Mouse (Mus musculus) neural tube, embryonic 11.5 days (tissue): ENCODE results near the gene Gga3. TPM values are rescaled to one million over a fixed set of nuclear protein-coding genes. Genes with fewer than 3 reads are reported as not detected.
"Not testable (repeated sequence)": the region's sequence is repeated elsewhere in the genome, so short reads cannot be mapped to it uniquely, and the experiment has no call there.

Experiments
- ATAC-seq: fragments of 200-750 bp; cut with Nextera tagmentation; 2 replicates; pipeline ENCODE4 v1.8.0; 2017; ENCODE audit warnings: moderate number of reproducible peaks, mild to moderate bottlenecking, moderate TSS enrichment, moderate library complexity; ENCODE audit not compliant: insufficient read depth, low FRiP score, low TSS enrichment
- DNase-seq: peaks from one replicate; pipeline ENCODE4 v3.0.0-alpha.2; 2015; ENCODE audit warnings: low spot score
- H3K27ac ChIP-seq: fragments of 300-500 bp; sonication (generic); 2 replicates; pipeline ENCODE4 v1.5.1; 2014; ENCODE audit warnings: low read depth, mild to moderate bottlenecking, low read length
- H3K27me3 ChIP-seq: fragments of 300-500 bp; sonication (generic); 2 replicates; pipeline ENCODE4 v1.6.1; 2014; ENCODE audit warnings: mild to moderate bottlenecking, low read length, mixed read lengths; ENCODE audit not compliant: control insufficient read depth, insufficient read depth
- H3K36me3 ChIP-seq: fragments of 300-500 bp; sonication (generic); 2 replicates; pipeline ENCODE4 v1.6.1; 2014; ENCODE audit warnings: mild to moderate bottlenecking, low read length, moderate library complexity, mixed read lengths; ENCODE audit not compliant: control insufficient read depth, insufficient read depth
- H3K4me1 ChIP-seq: fragments of 300-500 bp; sonication (generic); 2 replicates; pipeline ENCODE4 v1.6.1; 2014; ENCODE audit warnings: low read length, mixed read lengths; ENCODE audit not compliant: control insufficient read depth, insufficient read depth
- H3K4me2 ChIP-seq: fragments of 300-500 bp; sonication (generic); 2 replicates; pipeline ENCODE4 v1.6.1; 2014; ENCODE audit warnings: low read depth, mild to moderate bottlenecking, moderate library complexity
- H3K4me3 ChIP-seq: fragments of 300-500 bp; sonication (generic); 2 replicates; pipeline ENCODE4 v1.5.1; 2014; ENCODE audit warnings: low read depth, low read length
- H3K9ac ChIP-seq: fragments of 300-500 bp; sonication (generic); 2 replicates; pipeline ENCODE4 v1.6.1; 2014; ENCODE audit warnings: mild to moderate bottlenecking, low read length
- H3K9me3 ChIP-seq: fragments of 300-500 bp; sonication (generic); 2 replicates; pipeline ENCODE4 v1.6.1; 2016; ENCODE audit warnings: low read length; ENCODE audit not compliant: control insufficient read depth
- WGBS: fragments of 180-500 bp; shearing (Covaris S2); extraction: QIAGEN DNeasy Blood & Tissue Kit; methylation state at CpG from one replicate; pipeline ENCODE4 v1.1.7; 2014; 5-methylcytosine and 5-hydroxymethylcytosine counted together
- polyA plus RNA-seq: library from polyadenylated mRNA; unstranded; fragments of >200 nt; fragmentation: Nextera tagmentation; extraction: Ambion mirVana; gene quantifications from 2 replicates; pipeline ENCODE4 v1.2.1, GENCODE M21; 2014

The Gga3 gene
- polyA plus RNA-seq: 31.4 and 31.7 TPM in 2 replicates

DNA sequence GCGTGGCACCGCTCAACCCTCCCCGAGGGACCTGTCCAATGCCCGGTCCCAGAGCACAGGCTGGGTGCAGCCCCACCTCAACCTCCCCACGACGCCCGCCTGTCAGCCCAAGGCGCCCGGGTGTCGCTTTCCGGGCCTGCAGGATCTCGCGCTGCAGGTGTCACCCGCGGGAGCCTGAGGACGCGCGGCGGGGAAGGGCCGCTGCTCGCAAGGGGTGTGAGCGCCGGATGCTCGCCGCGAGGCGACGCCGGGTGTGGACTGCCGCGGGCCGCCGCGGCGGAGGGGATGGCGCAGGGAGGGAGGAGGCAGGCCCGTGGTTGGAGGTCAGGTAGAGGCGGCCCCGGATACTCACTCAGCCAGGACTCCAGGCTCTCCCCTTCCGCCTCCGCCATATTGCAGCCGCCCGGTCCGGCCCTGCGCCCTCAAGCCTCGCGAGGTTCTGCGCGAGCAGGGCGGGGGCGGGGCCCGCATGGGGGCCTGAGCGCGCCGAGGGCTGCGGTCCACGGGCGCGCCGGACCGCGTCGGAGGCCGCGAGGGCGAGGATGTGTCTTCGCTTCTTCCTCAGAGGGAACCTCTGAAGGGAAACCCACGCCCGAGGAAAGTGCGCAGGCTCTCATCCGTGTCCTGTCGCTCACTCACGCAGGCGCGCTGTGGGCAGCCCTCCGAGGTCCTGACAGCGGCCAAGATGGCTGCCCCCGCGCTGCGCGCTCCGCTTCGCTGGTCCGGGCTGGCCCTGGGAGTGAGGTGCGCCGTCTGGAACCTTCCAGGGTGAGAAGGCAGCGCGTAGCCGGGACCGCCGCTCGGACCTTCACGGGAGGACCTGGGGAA lies at the start of gene Gga3, which contains the start of gene Mrps7:
Gene Gga3 (minus strand): TSS at position 576 of the 828 bp plus-strand sequence.
Gene Mrps7 (plus strand): TSS at position 450 of the 828 bp plus-strand sequence.
- H3K4me1 ChIP-seq: peaks cover 16% of the 10 kb centered on the region
- H3K27me3 ChIP-seq: no peaks in the 10 kb centered on the region
- H3K4me2 ChIP-seq: peak within 1 kb of the TSS; percentile 83
- no peaks in the 10 kb centered on the region for H3K9me3 ChIP-seq
- peaks cover 15% of the 10 kb centered on the region for H3K36me3 ChIP-seq
- H3K9ac ChIP-seq: peak within 1 kb of the TSS; percentile 95
- peak within 1 kb of the TSS; percentile 98 for H3K4me3 ChIP-seq
- under 1% methylated on average over 85 of the region's 93 CpGs for WGBS
- DNase-seq (peak; percentile 95), ATAC-seq (peak; percentile 96)
- H3K27ac ChIP-seq: peak within 1 kb of the TSS; percentile 83

DNA sequence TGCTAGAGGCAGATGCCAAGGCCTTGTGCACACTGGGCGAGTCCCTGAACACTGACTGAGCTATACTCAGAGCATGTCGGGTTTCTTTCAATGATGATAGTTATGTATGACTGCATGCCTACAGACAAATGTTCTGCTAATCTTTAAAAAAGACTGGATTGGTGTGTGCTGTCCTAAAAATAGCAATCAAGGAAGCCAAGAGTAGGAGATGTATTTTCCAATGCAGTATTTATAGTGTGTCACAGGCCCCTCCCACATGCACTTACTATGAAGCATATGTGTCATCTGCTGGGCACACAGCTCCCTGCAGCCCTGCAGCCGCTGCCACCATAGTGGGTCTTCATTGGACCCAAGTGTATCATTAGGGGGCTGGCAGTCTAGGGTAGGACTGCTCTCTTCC lies 49.3 kb upstream of the Gga3 start:
- no peak overlapping the region for H3K4me2 ChIP-seq
- H3K9me3 ChIP-seq: no peaks in the 10 kb centered on the region
- H3K9ac ChIP-seq: no peak overlapping the region
- no peaks in the 10 kb centered on the region for H3K4me1 ChIP-seq
- DNase-seq (no peak), ATAC-seq (no peak)
- H3K4me3 ChIP-seq: no peak overlapping the region
- H3K27ac ChIP-seq: no peak overlapping the region
- no peaks in the 10 kb centered on the region for H3K27me3 ChIP-seq
- no peaks in the 10 kb centered on the region; the same call in 1 of the 2 replicates for H3K36me3 ChIP-seq
- 90% methylated on average over 3 of the region's 3 CpGs for WGBS

DNA sequence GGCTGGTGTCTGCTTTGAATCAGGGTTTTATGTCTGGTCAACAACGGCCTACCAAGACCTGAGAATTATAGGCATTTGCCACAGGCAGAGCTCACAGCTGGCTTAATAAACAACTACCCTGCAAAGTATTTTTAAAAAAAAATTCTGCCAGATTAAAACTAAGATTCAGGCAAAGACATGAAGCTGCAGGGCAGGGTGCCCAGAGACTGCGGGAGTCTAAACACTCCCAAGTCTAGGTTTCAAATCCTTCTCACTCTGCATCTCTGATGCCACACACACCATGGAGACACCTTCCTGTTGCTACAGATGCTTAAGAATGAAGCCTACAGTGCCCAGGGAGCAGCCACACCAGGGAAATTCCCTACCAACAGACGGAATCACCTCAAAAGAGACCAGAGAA lies 47.8 kb upstream of the Gga3 start:
- no peaks in the 10 kb centered on the region for H3K9me3 ChIP-seq
- ATAC-seq (no peak), DNase-seq (no peak)
- H3K9ac ChIP-seq: no peak overlapping the region
- H3K4me3 ChIP-seq: no peak overlapping the region
- H3K36me3 ChIP-seq: no peaks in the 10 kb centered on the region; the same call in 1 of the 2 replicates
- no peaks in the 10 kb centered on the region for H3K27me3 ChIP-seq
- 93% methylated on average over 3 of the region's 3 CpGs for WGBS
- H3K27ac ChIP-seq: no peak overlapping the region
- H3K4me1 ChIP-seq: no peaks in the 10 kb centered on the region
- no peak overlapping the region for H3K4me2 ChIP-seq

DNA sequence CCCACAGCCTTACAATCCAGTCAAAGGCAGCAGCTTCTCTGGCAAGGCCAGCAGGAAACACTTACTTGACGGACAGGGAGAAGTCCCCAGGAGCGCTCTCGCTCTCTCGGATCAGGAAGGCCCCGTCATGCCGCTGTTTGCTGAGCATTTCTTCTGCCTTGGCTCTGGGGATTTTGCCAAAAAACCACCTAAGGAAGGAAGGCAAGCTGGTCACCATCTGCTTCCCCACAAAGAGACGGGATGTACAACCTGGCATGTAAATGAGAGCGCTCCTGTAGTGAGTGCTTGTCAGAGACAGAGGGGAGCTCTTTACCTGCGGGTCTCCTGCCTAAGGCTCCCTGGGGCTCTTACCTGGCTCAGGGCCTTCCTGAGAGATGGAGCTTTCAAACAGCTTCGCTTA lies 45.9 kb upstream of the Gga3 start:
- Histone ChIP-seq H3K27ac (no peak overlapping the region), H3K4me1 (no peaks in the 10 kb centered on the region), H3K9ac (no peak overlapping the region), H3K4me2 (no peak overlapping the region), H3K4me3 (no peak overlapping the region), H3K36me3 (no peaks in the 10 kb centered on the region; the same call in 1 of the 2 replicates), H3K27me3 (no peaks in the 10 kb centered on the region), H3K9me3 (no peaks in the 10 kb centered on the region)
- DNase-seq (no peak), ATAC-seq (no peak)
- 81% methylated on average over 10 of the region's 10 CpGs for WGBS

DNA sequence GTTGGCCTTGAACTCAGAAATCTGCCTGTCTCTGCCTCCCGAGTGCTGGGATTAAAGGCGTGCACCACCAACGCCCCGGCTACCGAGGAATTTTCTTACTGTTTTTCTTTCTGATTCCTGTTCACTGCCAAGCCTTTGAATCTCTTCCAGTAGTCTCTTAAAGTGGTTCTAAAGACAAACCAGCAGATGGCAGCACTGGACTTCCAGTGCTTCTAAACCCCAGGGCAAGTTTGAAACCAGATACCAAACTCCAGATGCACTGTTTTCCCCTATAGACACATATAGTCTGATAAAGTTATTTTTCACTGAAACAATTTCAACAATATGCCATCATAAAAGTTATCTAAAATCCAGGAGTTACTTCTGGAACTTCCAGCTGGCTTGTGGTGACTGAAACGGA lies 43.6 kb upstream of the Gga3 start:
- H3K4me3 ChIP-seq: no peak overlapping the region
- H3K36me3 ChIP-seq: no peaks in the 10 kb centered on the region
- WGBS: 67% methylated on average over 6 of the region's 6 CpGs

DNA sequence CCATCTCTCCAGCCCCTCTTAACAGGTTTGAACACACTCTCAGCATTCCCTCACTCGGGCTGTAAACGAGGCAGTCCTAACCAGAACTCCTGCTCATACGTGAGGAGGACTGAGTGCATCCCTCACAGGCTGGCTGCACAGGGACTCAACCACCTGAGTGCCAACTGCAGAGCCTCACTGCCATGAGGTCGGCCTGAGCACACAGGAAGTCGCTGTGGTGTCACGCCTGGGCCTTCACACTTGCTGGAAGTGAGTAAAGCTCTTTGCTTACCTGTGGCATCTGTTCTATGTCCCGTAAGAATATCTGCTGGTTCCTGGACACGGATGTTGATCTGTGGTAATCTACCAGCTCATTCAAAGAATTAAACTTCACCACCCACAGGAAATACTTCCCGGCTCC lies 42.6 kb upstream of the Gga3 start:
- Histone ChIP-seq H3K4me2 (no peak overlapping the region), H3K9me3 (no peaks in the 10 kb centered on the region), H3K4me1 (no peaks in the 10 kb centered on the region), H3K4me3 (no peak overlapping the region), H3K27ac (no peak overlapping the region), H3K9ac (no peak overlapping the region), H3K27me3 (no peaks in the 10 kb centered on the region), H3K36me3 (no peaks in the 10 kb centered on the region)
- 93% methylated on average over 9 of the region's 9 CpGs for WGBS
- no peak for DNase-seq
- no peak for ATAC-seq

More for the DNA sequence above, 43.6 kb upstream of the Gga3 start:
- ATAC-seq: no peak
- no peaks in the 10 kb centered on the region for H3K9me3 ChIP-seq
- DNase-seq: peak; percentile 61
- H3K9ac ChIP-seq: no peak overlapping the region
- no peaks in the 10 kb centered on the region for H3K27me3 ChIP-seq
- H3K27ac ChIP-seq: 0 out of 2 replicates have a peak overlapping the region, but pooled peaks have one; percentile 6
- H3K4me2 ChIP-seq: no peak overlapping the region
- H3K4me1 ChIP-seq: no peaks in the 10 kb centered on the region

DNA sequence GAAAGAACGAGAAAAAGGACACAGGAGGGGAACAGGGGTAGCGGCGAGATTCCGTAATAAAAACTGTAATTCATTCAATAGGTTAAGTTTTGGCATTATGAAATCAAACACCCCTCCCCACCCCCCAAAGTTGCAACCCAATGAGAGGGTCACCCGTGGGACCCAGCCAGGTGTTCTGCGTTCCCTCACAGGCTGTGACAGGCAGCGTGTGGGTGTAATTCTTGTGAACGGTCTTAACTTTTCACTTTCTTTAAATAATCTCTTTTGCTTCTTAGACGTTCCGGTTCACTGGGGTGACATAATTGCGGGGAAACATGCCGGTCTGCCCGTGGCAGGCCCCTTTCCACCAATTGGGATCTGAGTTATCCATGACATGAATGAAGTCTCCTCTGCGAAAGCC lies 41.6 kb upstream of the Gga3 start:
- H3K9me3 ChIP-seq, H3K27me3 ChIP-seq, H3K4me2 ChIP-seq, H3K27ac ChIP-seq, DNase-seq, ATAC-seq, H3K9ac ChIP-seq, H3K36me3 ChIP-seq, H3K4me1 ChIP-seq, H3K4me3 ChIP-seq: not testable (repeated sequence)
- WGBS: 97% methylated on average over 14 of the region's 14 CpGs

DNA sequence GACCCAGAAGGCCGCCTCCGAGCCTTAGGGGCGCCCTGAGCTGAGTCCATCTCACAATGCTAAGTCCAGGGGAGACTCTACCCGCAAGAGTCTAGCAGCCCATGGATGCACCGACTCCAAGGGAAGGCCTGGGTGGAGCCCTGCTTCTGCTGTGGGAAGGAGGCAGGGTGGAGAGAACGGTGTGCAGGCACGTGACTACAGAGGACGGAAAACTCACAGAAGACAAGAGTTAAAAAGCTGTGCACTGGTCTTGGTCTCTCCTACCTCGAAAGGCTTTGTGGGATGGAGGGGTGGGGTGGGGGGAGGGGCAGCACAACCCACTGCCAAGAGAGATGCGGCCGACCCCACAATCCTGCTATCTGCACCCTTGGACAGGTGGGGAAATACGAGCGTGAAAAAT lies 40.5 kb upstream of the Gga3 start:
- WGBS: 93% methylated on average over 13 of the region's 13 CpGs

DNA sequence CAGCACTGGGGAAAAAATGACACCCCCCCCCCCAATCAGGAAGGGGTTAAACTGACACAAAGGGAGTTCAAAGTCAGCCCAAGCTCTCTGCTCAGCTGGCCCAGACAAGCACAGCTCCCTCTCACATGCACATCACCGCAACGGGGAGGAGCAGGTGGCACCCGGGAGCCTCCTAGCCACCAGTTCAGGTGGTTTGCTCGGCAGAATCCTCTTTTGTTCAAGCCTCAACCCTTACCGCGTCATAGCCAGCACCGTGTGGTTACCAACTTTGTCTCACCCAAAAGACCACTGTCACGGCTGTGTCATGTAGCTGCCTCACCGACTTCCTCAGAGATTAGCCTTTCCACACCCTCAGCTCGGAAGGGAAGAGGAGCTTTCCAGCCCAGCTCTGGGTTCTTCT lies 39.4 kb upstream of the Gga3 start:
- ATAC-seq: no peak
- Histone ChIP-seq H3K27ac (no peak overlapping the region), H3K4me3 (no peak overlapping the region), H3K4me1 (no peaks in the 10 kb centered on the region), H3K27me3 (no peaks in the 10 kb centered on the region), H3K4me2 (no peak overlapping the region), H3K36me3 (no peaks in the 10 kb centered on the region), H3K9ac (no peak overlapping the region), H3K9me3 (no peaks in the 10 kb centered on the region)
- 83% methylated on average over 10 of the region's 10 CpGs for WGBS
- DNase-seq: no peak

More for the DNA sequence above, 40.5 kb upstream of the Gga3 start:
- Histone ChIP-seq H3K4me2 (no peak overlapping the region), H3K4me1 (no peaks in the 10 kb centered on the region), H3K27ac (no peak overlapping the region), H3K9me3 (no peaks in the 10 kb centered on the region), H3K9ac (no peak overlapping the region), H3K4me3 (no peak overlapping the region), H3K27me3 (no peaks in the 10 kb centered on the region), H3K36me3 (no peaks in the 10 kb centered on the region)
- ATAC-seq (no peak), DNase-seq (no peak)
